Mouse (Mus musculus) lung, postnatal 0 days (tissue): ENCODE data around the gene Icosl. TPM values are rescaled to one million over a fixed set of nuclear protein-coding genes. Genes with fewer than 3 reads are reported as not detected.
"Not testable (repeated sequence)": the region's sequence is repeated elsewhere in the genome, so short reads cannot be mapped to it uniquely, and the experiment has no call there.

ENCODE experiments used
- ATAC-seq: fragments of 200-750 bp; cut with Nextera tagmentation; 2 replicates; pipeline ENCODE4 v1.8.0; 2017; ENCODE audit warnings: moderate library complexity
- DNase-seq: peaks from one replicate; pipeline ENCODE4 v3.0.0-alpha.2; 2016; ENCODE audit warnings: low spot score
- H3K27ac ChIP-seq: fragments of 300-500 bp; sonication (generic); 2 replicates; pipeline ENCODE4 v1.5.1; 2014; ENCODE audit warnings: antibody characterized with exemption, mild to moderate bottlenecking, low read length, mixed read lengths
- H3K27me3 ChIP-seq: fragments of 300-500 bp; sonication (generic); replicated peaks from 2 replicates; pipeline ENCODE4 v1.6.1; 2014; ENCODE audit warnings: low read length, mixed read lengths; ENCODE audit not compliant: insufficient read depth
- H3K36me3 ChIP-seq: fragments of 300-500 bp; sonication (generic); 2 replicates; pipeline ENCODE4 v1.6.1; 2014; ENCODE audit warnings: low read length, mixed read lengths; ENCODE audit not compliant: insufficient read depth
- H3K4me1 ChIP-seq: fragments of 300-500 bp; sonication (generic); 2 replicates; pipeline ENCODE4 v1.6.1; 2014; ENCODE audit warnings: antibody characterized with exemption, low read depth, low read length, mixed read lengths; ENCODE audit not compliant: insufficient read depth
- H3K4me2 ChIP-seq: fragments of 300-500 bp; sonication (generic); replicated peaks from 2 replicates; pipeline ENCODE4 v1.6.1; 2014; ENCODE audit warnings: low read depth, mild to moderate bottlenecking, low read length, moderate library complexity, mixed read lengths
- H3K4me3 ChIP-seq: fragments of 300-500 bp; sonication (generic); 2 replicates; pipeline ENCODE4 v1.5.1; 2014; ENCODE audit warnings: low read depth, low read length
- H3K9ac ChIP-seq: fragments of 300-500 bp; sonication (generic); replicated peaks from 2 replicates; pipeline ENCODE4 v1.6.1; 2014; ENCODE audit warnings: low read depth, mild to moderate bottlenecking
- H3K9me3 ChIP-seq: fragments of 300-500 bp; sonication (generic); 2 replicates; pipeline ENCODE4 v1.6.1; 2016; ENCODE audit warnings: low read length, mixed read lengths
- CTCF ChIP-seq: IDR thresholded peaks from 2 replicates; pipeline ENCODE4 v1.5.1; 2016; ENCODE audit warnings: antibody characterized with exemption, mild to moderate bottlenecking
- EP300 ChIP-seq: IDR thresholded peaks from 2 replicates; pipeline ENCODE4 v1.6.1; 2016; ENCODE audit warnings: antibody characterized with exemption, mild to moderate bottlenecking, control low read depth
- WGBS: fragments of 180-500 bp; shearing (Covaris S2); extraction: QIAGEN DNeasy Blood & Tissue Kit; methylation state at CpG from one replicate; pipeline ENCODE4 v1.1.7; 2014; 5-methylcytosine and 5-hydroxymethylcytosine counted together
- polyA plus RNA-seq: library from polyadenylated mRNA; unstranded; fragments of >200 nt; fragmentation: Nextera tagmentation; extraction: Ambion mirVana; gene quantifications from 2 replicates; pipeline ENCODE4 v1.2.1, GENCODE M21; 2015

Gene Icosl
- polyA plus RNA-seq: 5.4 and 5.8 TPM in 2 replicates

- 1% methylated on average over 66 of the region's 66 CpGs for WGBS
- H3K4me3 ChIP-seq: peak within 1 kb of the TSS; percentile 65
- no peaks in the 10 kb centered on the region for H3K9me3 ChIP-seq
- DNase-seq: peak; percentile 85
- H3K27me3 ChIP-seq: no peaks in the 10 kb centered on the region
- no peaks in the 10 kb centered on the region for H3K36me3 ChIP-seq
- TF ChIP-seq EP300: no peak
- TF ChIP-seq CTCF: peak; percentile 76
- H3K4me2 ChIP-seq: peak within 1 kb of the TSS; percentile 99
- ATAC-seq: peak; percentile 95
- peak within 1 kb of the TSS; percentile 36; the same call in 1 of the 2 replicates for H3K9ac ChIP-seq
- H3K27ac ChIP-seq: 0 out of 2 replicates have a peak within 1 kb of the TSS, but pooled peaks have one; percentile 51
- H3K4me1 ChIP-seq: no peaks in the 10 kb centered on the region
Measured at GRCm38 (mm10) chr10:78069101-78070011, at the start of gene Icosl. Icosl (plus strand) TSS chr10:78069302.

GRCm38 (mm10) chr10:78019984-78020383, 49.1 kb upstream of the Icosl start:
- not testable (repeated sequence) for DNase-seq, ATAC-seq, H3K9ac ChIP-seq, H3K4me3 ChIP-seq, H3K27me3 ChIP-seq, H3K36me3 ChIP-seq, H3K4me1 ChIP-seq, H3K4me2 ChIP-seq, H3K27ac ChIP-seq, H3K9me3 ChIP-seq
- 97% methylated on average over 6 of the region's 11 CpGs for WGBS

- 78% methylated on average over 6 of the region's 8 CpGs for WGBS
- H3K9ac ChIP-seq, H3K27me3 ChIP-seq, H3K27ac ChIP-seq, H3K4me1 ChIP-seq, H3K9me3 ChIP-seq, ATAC-seq, H3K36me3 ChIP-seq, H3K4me2 ChIP-seq, H3K4me3 ChIP-seq: not testable (repeated sequence)
- peak; percentile 59 for TF ChIP-seq CTCF
- peak; percentile 35 for DNase-seq
Measured at GRCm38 (mm10) chr10:78025453-78025852, 43.6 kb upstream of the Icosl start.

GRCm38 (mm10) chr10:78028129-78028528, 41.0 kb upstream of the Icosl start:
- no peak overlapping the region for H3K27ac ChIP-seq
- H3K9ac ChIP-seq: no peak overlapping the region
- peak; percentile 91 for DNase-seq
- no peaks in the 10 kb centered on the region for H3K9me3 ChIP-seq
- ATAC-seq: peak; percentile 76
- H3K4me2 ChIP-seq: no peak overlapping the region
- H3K36me3 ChIP-seq: no peaks in the 10 kb centered on the region
- H3K4me1 ChIP-seq: no peaks in the 10 kb centered on the region
- no peaks in the 10 kb centered on the region for H3K27me3 ChIP-seq
- 3% methylated on average over 5 of the region's 5 CpGs for WGBS
- TF ChIP-seq EP300 (no peak), CTCF (peak; percentile 98)
- H3K4me3 ChIP-seq: no peak overlapping the region

GRCm38 (mm10) chr10:78029080-78029479, 40.0 kb upstream of the Icosl start:
- no peak overlapping the region for H3K4me3 ChIP-seq
- H3K36me3 ChIP-seq: no peaks in the 10 kb centered on the region
- no peak overlapping the region for H3K27ac ChIP-seq
- H3K4me1 ChIP-seq: no peaks in the 10 kb centered on the region
- WGBS: 90% methylated on average over 1 of the region's 1 CpGs
- TF ChIP-seq EP300 (no peak), CTCF (no peak)
- DNase-seq (no peak), ATAC-seq (no peak)
- no peak overlapping the region for H3K9ac ChIP-seq
- H3K27me3 ChIP-seq: no peaks in the 10 kb centered on the region
- no peak overlapping the region for H3K4me2 ChIP-seq
- no peaks in the 10 kb centered on the region for H3K9me3 ChIP-seq

GRCm38 (mm10) chr10:78031987-78032386, 37.1 kb upstream of the Icosl start:
- DNase-seq (no peak), ATAC-seq (no peak)
- Histone ChIP-seq H3K4me3 (no peak overlapping the region), H3K9me3 (no peaks in the 10 kb centered on the region), H3K4me1 (no peaks in the 10 kb centered on the region), H3K27me3 (no peaks in the 10 kb centered on the region), H3K9ac (no peak overlapping the region), H3K4me2 (no peak overlapping the region), H3K36me3 (no peaks in the 10 kb centered on the region), H3K27ac (no peak overlapping the region)
- 72% methylated on average over 2 of the region's 2 CpGs for WGBS
- TF ChIP-seq CTCF (no peak), EP300 (no peak)
